Mouse (Mus musculus) E14TG2a.4 (cell line): Measurements from ENCODE around the gene U2af2.
"Not testable (repeated sequence)": the region's sequence is repeated elsewhere in the genome, so short reads cannot be mapped to it uniquely, and the experiment has no call there.

Experiments
- H3K27me3 ChIP-seq: 2 replicates; pipeline ENCODE4 v1.6.1; 2014; ENCODE audit warnings: low read length, control low read depth; ENCODE audit not compliant: insufficient read depth
- H3K36me3 ChIP-seq: 2 replicates; pipeline ENCODE4 v1.6.1; 2014; ENCODE audit warnings: low read length, control low read depth; ENCODE audit not compliant: insufficient read depth
- H3K4me1 ChIP-seq: replicated peaks from 2 replicates; pipeline ENCODE4 v1.6.1; 2014; ENCODE audit warnings: low read depth, low read length, control low read depth
- H3K4me3 ChIP-seq: replicated peaks from 2 replicates; pipeline ENCODE4 v1.5.1; 2014; ENCODE audit warnings: mild to moderate bottlenecking, low read length
- H3K9me3 ChIP-seq: 2 replicates; pipeline ENCODE4 v1.6.1; 2014; ENCODE audit warnings: low read length, control low read depth
- CTCF ChIP-seq: conservative IDR thresholded peaks from 2 replicates; pipeline ENCODE4 v1.5.1; 2014; ENCODE audit warnings: low read length
- NANOG ChIP-seq: IDR thresholded peaks from 2 replicates; pipeline ENCODE4 v1.6.1; 2014; ENCODE audit warnings: borderline replicate concordance, low read length, mixed read lengths
- POU5F1 ChIP-seq: IDR thresholded peaks from 2 replicates; pipeline ENCODE4 v1.6.1; 2014; ENCODE audit warnings: low read length, borderline replicate concordance

U2af2 gene

DNA sequence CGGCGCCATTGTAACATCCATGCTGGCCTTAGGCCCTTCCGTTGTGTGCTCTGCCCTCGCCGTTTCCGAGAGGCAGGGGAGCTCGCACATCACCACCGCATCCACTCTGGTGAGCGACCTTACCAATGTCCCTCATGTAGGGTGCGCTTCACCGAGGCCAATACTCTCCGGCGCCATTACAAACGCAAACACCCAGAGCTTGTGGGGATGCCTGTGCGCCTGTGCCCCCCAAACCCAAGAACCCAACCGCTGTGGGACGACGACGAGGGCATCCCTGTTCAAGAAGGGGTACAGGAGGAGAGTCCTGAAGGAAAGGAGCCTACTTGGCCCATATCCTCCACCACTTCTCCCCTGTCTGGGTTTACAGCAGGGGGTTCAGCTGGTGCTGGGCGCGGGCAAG lies 44.0 kb upstream of the U2af2 start:
- peaks cover 21% of the 10 kb centered on the region for H3K36me3 ChIP-seq
- peak overlapping the region; percentile 69 for H3K4me3 ChIP-seq
- H3K27me3 ChIP-seq = no peaks in the 10 kb centered on the region
- H3K9me3 ChIP-seq = peaks cover 5% of the 10 kb centered on the region
- peaks cover 56% of the 10 kb centered on the region for H3K4me1 ChIP-seq
- TF ChIP-seq POU5F1 (no peak), CTCF (no peak), NANOG (no peak)

DNA sequence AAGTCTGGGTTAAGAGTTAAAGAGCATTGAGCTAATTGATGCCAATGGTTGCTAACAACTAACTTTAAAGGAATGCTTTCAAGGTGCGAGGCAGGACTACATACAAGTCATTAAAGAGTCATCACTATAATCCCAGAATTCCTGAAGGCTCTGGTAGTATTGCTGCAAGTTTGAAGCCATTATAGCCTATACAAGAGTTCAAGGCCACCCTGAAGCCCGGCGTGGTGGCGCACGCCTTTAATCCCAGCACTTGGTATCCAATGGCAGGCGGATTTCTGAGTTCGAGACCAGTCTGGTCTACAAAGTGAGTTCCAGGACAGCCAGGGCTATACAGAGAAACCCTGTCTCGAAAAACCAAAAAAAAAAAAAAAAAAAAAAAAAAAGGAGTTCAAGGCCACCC lies 42.4 kb upstream of the U2af2 start:
- not testable (repeated sequence) for H3K27me3 ChIP-seq, H3K9me3 ChIP-seq
- Histone ChIP-seq H3K4me1 (peaks cover 57% of the 10 kb centered on the region), H3K4me3 (peak overlapping the region; percentile 95), H3K36me3 (peaks cover 37% of the 10 kb centered on the region)

DNA sequence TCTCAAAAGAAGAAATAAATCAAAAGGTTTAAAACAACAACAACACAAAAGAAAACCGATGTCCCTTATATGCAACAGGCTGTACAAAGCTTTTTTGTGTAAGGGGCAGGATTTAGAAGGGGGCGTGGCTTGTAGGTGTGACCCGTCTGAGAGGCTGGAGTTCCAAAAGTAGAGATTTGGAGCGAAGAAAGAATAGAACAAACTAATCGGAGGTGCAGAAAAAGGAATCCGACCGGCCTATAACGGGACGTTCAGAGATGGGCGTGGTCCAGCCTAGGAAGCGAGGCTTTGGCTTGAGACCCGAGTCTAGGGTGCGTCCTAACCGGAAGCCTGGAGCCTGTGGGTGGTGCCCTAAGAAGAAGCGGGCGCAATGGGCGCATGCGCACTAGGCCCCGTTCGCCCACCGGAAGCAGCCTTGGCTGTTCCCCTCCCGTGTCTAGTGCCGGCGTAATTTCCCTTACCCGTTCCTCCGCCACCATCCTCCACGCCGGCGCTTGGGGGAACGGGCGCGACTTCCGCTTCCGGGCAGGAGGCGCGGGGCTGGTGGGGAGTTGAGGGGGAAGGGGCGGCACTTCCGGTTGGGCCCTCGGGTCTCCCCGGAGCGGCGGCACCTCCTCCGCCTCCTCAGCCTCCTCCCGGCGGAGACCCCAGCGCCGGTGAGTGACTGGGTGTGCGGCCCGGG lies 41.8 kb upstream of the U2af2 start, which contains the start of the genes Zfp865 and Ccdc106:
TSS of gene Zfp865 (plus strand) at position 377 of the 682 bp plus-strand sequence.
TSS of gene Ccdc106 (plus strand) at position 554 of the 682 bp plus-strand sequence.
- H3K4me3 ChIP-seq = peak within 1 kb of the TSS; percentile 95
- H3K36me3 ChIP-seq = peaks cover 43% of the 10 kb centered on the region
- H3K9me3 ChIP-seq = peaks cover 5% of the 10 kb centered on the region
- H3K27me3 ChIP-seq = no peaks in the 10 kb centered on the region
- peaks cover 59% of the 10 kb centered on the region for H3K4me1 ChIP-seq
- TF ChIP-seq POU5F1 (no peak), CTCF (no peak), NANOG (no peak)

DNA sequence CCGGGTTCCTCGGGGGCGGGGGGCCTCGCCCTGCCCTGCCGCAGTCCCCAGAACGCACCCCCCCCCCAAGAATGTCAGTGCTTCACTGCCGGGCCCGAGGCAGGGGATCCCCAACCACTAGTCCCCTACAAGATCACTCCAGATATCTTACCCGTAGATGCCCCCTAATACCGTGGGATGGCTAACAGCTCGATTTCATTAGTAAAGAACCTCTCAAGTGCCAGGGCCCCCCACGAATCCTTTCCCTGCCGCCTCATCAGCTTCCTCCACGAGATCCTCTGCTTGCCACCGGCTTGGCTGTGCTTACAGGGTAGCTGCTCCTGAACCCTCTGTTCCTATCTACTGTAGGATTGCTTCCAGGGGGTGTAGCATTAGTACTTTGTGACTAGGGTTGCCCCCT lies 41.3 kb upstream of the U2af2 start:
- Histone ChIP-seq H3K36me3 (peaks cover 48% of the 10 kb centered on the region), H3K4me3 (peak overlapping the region; percentile 95), H3K27me3 (no peaks in the 10 kb centered on the region), H3K4me1 (peaks cover 58% of the 10 kb centered on the region), H3K9me3 (peaks cover 5% of the 10 kb centered on the region)
- TF ChIP-seq CTCF = no peak

DNA sequence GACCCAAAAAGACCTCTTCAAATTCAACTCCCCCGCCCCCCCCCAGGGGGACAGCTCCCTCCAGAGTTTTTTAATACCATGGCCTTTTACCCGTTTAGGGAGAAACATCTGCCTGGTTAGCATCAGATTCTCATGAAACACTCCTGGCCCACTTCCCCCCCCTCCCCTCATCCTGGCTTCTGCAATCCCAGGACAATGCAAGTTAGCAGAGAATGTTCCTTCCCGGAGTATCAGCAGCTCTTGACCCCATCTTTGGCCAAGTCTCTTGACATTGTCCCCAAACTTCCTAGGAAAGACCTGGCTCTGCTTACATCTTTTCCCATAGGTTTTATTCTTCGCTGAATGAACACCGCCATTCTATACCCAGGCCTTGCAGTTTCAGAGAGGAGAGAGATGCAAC lies 40.7 kb upstream of the U2af2 start:
- no peak for TF ChIP-seq NANOG
- no peak for TF ChIP-seq CTCF
- TF ChIP-seq POU5F1 = no peak
- peaks cover 53% of the 10 kb centered on the region for H3K4me1 ChIP-seq
- peaks cover 5% of the 10 kb centered on the region for H3K9me3 ChIP-seq
- H3K4me3 ChIP-seq = peak overlapping the region; percentile 95
- H3K27me3 ChIP-seq = 0 out of 2 replicates have a peak, but pooled peaks cover 2% of the 10 kb centered on the region
- peaks cover 53% of the 10 kb centered on the region for H3K36me3 ChIP-seq

DNA sequence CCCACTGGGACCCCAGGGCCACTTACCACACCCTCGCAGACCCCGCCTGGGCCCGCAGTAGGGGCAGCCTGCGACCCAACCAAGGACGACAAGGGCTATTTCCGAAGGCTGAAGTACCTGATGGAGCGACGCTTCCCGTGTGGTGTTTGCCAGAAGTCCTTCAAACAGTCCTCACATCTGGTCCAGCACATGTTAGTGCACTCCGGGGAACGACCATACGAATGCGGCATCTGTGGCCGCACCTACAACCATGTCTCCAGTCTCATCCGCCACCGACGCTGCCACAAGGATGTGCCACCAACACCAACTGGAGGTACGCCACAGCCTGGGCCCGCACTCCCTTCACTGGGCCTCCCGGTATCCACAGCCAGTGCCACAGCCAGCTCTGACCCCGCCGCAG lies 32.4 kb upstream of the U2af2 start:
- Histone ChIP-seq H3K36me3 (peaks cover 64% of the 10 kb centered on the region), H3K4me1 (peaks cover 37% of the 10 kb centered on the region), H3K9me3 (no peaks in the 10 kb centered on the region), H3K4me3 (peak overlapping the region; percentile 79), H3K27me3 (peaks cover 71% of the 10 kb centered on the region)
- no peak for TF ChIP-seq NANOG
- TF ChIP-seq CTCF = no peak
- no peak for TF ChIP-seq POU5F1

DNA sequence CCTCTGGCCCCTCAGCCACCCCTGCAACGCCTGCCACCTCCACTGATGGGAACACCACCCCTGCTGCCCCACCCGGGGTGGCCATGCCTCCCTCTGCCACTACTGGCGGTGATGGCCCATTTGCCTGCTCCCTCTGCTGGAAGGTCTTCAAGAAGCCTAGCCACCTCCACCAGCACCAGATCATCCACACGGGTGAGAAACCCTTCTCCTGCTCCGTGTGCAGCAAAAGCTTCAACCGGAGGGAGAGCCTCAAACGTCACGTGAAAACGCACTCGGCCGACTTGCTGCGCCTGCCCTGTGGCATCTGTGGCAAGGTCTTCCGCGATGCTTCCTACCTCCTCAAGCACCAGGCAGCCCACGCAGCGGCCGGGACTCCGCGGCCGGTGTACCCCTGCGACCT lies 32.0 kb upstream of the U2af2 start:
- Histone ChIP-seq H3K36me3 (peaks cover 60% of the 10 kb centered on the region), H3K27me3 (peaks cover 75% of the 10 kb centered on the region), H3K9me3 (no peaks in the 10 kb centered on the region), H3K4me3 (peak overlapping the region; percentile 79), H3K4me1 (peaks cover 35% of the 10 kb centered on the region)
- no peak for TF ChIP-seq NANOG
- no peak; the same call in 1 of the 2 replicates for TF ChIP-seq CTCF
- TF ChIP-seq POU5F1 = no peak

DNA sequence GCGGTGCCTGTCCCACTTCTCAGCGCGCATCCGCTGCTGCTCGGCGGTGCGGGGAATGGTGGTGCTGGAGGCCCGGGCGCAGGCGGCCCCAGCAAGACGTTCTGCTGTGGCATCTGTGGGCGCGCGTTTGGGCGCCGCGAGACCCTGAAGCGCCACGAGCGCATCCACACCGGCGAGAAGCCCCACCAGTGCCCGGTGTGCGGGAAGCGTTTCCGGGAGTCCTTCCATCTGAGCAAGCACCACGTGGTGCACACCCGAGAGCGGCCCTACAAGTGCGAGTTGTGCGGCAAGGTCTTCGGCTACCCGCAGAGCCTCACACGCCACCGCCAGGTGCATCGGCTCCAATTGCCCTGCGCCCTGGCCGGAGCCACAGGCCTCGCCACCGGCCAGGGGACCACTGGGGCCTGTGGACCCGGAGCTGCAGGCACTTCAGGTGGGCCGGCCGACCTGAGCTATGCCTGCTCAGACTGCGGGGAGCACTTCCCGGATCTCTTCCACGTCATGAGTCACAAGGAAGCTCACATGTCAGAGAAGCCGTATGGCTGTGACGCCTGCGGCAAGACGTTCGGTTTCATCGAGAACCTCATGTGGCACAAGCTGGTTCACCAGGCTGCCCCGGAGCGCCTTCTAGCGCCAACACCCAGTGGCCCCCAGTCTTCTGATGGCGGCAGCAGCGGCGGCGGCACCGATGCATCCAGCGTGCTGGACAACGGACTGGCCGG lies 31.2 kb upstream of the U2af2 start:
- Histone ChIP-seq H3K4me3 (peak overlapping the region; percentile 79), H3K27me3 (peaks cover 75% of the 10 kb centered on the region), H3K36me3 (peaks cover 53% of the 10 kb centered on the region), H3K4me1 (peaks cover 36% of the 10 kb centered on the region), H3K9me3 (no peaks in the 10 kb centered on the region)
- TF ChIP-seq POU5F1 (no peak), CTCF (no peak), NANOG (no peak)
